Mouse (Mus musculus) bone marrow, adult 2 months (tissue): ENCODE data around the gene Tpx2. TPM values are rescaled to one million over a fixed set of nuclear protein-coding genes. Genes with fewer than 3 reads are reported as not detected.

Experiments
- H3K27ac ChIP-seq: fragments of 200-500 bp; 2 replicates; pipeline ENCODE4 v1.5.1; 2012; ENCODE audit warnings: low read depth, mild to moderate bottlenecking, control low read depth, inconsistent platforms, low read length; ENCODE audit not compliant: control insufficient read depth, poor library complexity, insufficient read depth
- H3K4me1 ChIP-seq: fragments of 200-500 bp; 2 replicates; pipeline ENCODE4 v1.6.1; 2011; ENCODE audit warnings: low read length; ENCODE audit not compliant: control insufficient read depth, insufficient read depth
- H3K4me3 ChIP-seq: fragments of 200-500 bp; replicated peaks from 2 replicates; pipeline ENCODE3; 2011; ENCODE audit warnings: mild to moderate bottlenecking, low read depth, low read length, control low read depth; ENCODE audit not compliant: control insufficient read depth
- CTCF ChIP-seq: fragments of 200-500 bp; IDR thresholded peaks from 2 replicates; pipeline ENCODE4 v1.5.1; 2011; ENCODE audit warnings: low read length, control low read depth; ENCODE audit not compliant: control insufficient read depth, insufficient read depth
- POLR2A ChIP-seq: fragments of 200-500 bp; IDR thresholded peaks from 2 replicates; pipeline ENCODE4 v1.6.1; 2011; ENCODE audit warnings: low read depth, mild to moderate bottlenecking, control low read depth, low read length, borderline replicate concordance; ENCODE audit not compliant: control insufficient read depth
- WGBS: fragments of 180-500 bp; shearing (Covaris S2); methylation state at CpG from one replicate; pipeline ENCODE4 v1.1.7; 2018; 5-methylcytosine and 5-hydroxymethylcytosine counted together
- polyA plus RNA-seq: library from polyadenylated mRNA; stranded (reverse); fragments of >200 nt; gene quantifications from 2 replicates; pipeline ENCODE4 v1.2.4, GENCODE M21; 2011; ENCODE audit warnings: low replicate concordance; ENCODE audit not compliant: missing spikeins, insufficient read depth, insufficient read length

Tpx2 gene
- polyA plus RNA-seq, 1 experiment, result 74.1 TPM

- H3K27ac ChIP-seq, result no peak overlapping the region
- H3K4me3 ChIP-seq, result no peak overlapping the region
- TF ChIP-seq POLR2A (no peak), CTCF (no peak)
- H3K4me1 ChIP-seq, result peaks cover 4% of the 10 kb centered on the region
- 89% methylated on average over 3 of the region's 3 CpGs for WGBS
Observed at GRCm38 (mm10) chr2:152808178-152808577, 39.6 kb upstream of the Tpx2 start.

- peak overlapping the region; percentile 19; the same call in 1 of the 2 replicates for H3K27ac ChIP-seq
- 67% methylated on average over 5 of the region's 5 CpGs for WGBS
- TF ChIP-seq POLR2A, result no peak
- TF ChIP-seq CTCF, result no peak
- H3K4me1 ChIP-seq, result peaks cover 11% of the 10 kb centered on the region
- no peak overlapping the region for H3K4me3 ChIP-seq
Observed at GRCm38 (mm10) chr2:152810158-152810941, 37.4 kb upstream of the Tpx2 start.

- Histone ChIP-seq H3K4me1 (peaks cover 12% of the 10 kb centered on the region), H3K27ac (peak overlapping the region; percentile 61; the same call in 1 of the 2 replicates), H3K4me3 (no peak overlapping the region)
- TF ChIP-seq POLR2A (no peak), CTCF (no peak)
- 65% methylated on average over 3 of the region's 3 CpGs for WGBS
Observed at GRCm38 (mm10) chr2:152811336-152812165, 36.2 kb upstream of the Tpx2 start.

GRCm38 (mm10) chr2:152813232-152813631 lies 34.5 kb upstream of the Tpx2 start:
- Histone ChIP-seq H3K27ac (no peak overlapping the region), H3K4me1 (peaks cover 18% of the 10 kb centered on the region), H3K4me3 (no peak overlapping the region)
- 78% methylated on average over 1 of the region's 1 CpGs for WGBS
- TF ChIP-seq CTCF, result no peak
- no peak for TF ChIP-seq POLR2A

- Histone ChIP-seq H3K4me1 (peaks cover 18% of the 10 kb centered on the region), H3K4me3 (no peak overlapping the region), H3K27ac (peak overlapping the region; percentile 87)
- WGBS, result 59% methylated on average over 6 of the region's 6 CpGs
- TF ChIP-seq CTCF (no peak), POLR2A (no peak)
Observed at GRCm38 (mm10) chr2:152814213-152814874, 33.4 kb upstream of the Tpx2 start.

GRCm38 (mm10) chr2:152815879-152816656 lies 31.7 kb upstream of the Tpx2 start:
- H3K27ac ChIP-seq, result peak overlapping the region; percentile 50
- no peak overlapping the region for H3K4me3 ChIP-seq
- H3K4me1 ChIP-seq, result peaks cover 16% of the 10 kb centered on the region
- 43% methylated on average over 7 of the region's 7 CpGs for WGBS
- TF ChIP-seq POLR2A (no peak), CTCF (no peak)

- peak overlapping the region; percentile 23 for H3K27ac ChIP-seq
- peaks cover 19% of the 10 kb centered on the region for H3K4me1 ChIP-seq
- WGBS, result 89% methylated on average over 3 of the region's 3 CpGs
- no peak overlapping the region for H3K4me3 ChIP-seq
- TF ChIP-seq POLR2A, result no peak
- no peak for TF ChIP-seq CTCF
Observed at GRCm38 (mm10) chr2:152816657-152817348, 31.0 kb upstream of the Tpx2 start.
